Mouse (Mus musculus): ENCODE measurements around the gene Tmigd3.
"Not testable (repeated sequence)": the region's sequence is repeated elsewhere in the genome, so short reads cannot be mapped to it uniquely, and the experiment has no call there.

Tmigd3 gene

DNA sequence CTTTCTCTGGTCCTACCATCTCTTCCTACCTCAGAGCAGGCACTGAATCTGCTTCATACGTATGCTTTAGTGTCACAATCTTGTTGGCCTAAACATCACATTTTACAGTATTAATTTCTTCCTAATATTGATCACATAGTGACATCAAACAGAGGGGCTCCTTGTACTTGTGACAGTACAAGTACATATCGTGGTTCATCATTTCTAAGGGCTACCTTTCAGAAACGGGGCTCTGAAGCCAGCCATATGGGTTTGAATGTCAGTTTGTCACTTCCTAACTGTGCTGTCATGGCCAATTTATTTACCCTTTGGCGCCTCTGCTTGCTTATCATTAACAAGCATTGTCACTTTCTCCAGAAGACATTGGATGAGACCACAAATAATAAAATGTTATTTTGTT is 30.8 kb downstream of the Tmigd3 start:
- no peak for DNase-seq (ENCODE audit: low spot score)

DNA sequence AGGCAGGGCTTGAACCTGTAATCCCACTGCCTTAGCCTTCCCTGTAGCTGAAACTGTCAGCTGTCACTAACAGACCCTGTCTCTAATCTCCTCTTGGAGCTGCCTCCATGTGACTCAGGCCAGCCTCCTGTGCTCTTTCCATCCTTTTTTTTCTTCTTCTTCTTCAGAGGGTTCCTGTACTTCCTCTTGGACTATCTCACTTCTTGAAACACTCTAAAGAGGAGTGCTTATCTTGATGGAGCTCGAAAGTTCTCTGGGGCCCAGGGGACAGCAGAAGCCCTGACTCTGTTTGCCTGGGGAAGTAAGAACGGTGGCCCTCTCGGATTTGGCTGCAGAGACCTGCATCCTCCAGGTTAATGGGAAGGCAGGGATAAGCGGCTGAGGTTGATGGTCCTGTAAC is 33.5 kb downstream of the Tmigd3 start:
- no peak for DNase-seq (ENCODE audit: low spot score)

DNA sequence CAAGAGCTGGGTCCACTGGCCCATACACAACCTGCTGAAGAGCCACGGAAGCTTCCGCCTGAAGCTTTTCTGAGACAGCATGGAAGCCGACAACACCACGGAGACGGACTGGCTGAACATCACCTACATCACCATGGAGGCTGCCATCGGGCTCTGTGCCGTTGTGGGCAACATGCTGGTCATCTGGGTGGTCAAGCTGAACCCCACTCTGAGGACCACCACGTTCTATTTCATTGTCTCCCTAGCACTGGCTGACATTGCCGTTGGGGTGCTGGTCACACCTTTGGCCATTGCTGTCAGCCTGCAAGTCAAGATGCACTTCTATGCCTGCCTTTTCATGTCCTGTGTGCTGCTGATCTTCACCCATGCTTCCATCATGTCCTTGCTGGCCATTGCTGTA is 34.0 kb downstream of the Tmigd3 start:
- no peak for DNase-seq (ENCODE audit: low spot score)

DNA sequence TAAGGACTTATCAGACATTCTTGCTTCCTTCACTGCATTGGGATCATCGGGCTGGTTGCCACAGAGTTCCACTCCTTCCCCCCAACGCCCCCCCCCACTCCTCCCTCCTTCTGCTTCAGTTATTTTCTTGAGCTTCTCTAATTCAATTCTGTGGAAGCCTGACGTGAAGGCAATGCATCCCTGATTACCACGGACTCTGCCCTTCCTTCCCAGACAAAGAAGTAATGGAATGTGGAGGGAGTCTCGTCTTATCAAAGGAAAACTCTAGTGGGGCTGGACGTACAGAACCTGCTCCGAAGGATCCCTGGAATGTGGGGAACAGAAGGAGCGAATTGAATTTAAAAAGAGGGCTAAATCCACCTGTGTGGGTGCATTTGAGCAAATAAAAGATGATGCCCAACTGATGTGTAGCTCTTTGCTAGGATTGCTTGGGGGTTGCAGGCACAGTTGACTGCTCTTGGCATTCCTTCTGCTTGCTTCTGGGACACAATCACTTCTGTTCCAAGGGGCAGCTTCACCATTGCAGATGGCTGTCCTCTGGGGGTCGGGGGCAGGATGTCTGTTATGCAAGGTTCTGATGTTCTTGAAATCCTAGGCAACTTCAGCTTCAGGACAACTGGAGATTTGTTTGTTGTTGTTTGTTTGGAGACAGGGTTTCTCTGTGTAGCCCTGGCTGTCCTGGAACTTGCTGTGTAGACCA is 37.4 kb downstream of the Tmigd3 start:
- no peak for DNase-seq (ENCODE audit: low spot score)

DNA sequence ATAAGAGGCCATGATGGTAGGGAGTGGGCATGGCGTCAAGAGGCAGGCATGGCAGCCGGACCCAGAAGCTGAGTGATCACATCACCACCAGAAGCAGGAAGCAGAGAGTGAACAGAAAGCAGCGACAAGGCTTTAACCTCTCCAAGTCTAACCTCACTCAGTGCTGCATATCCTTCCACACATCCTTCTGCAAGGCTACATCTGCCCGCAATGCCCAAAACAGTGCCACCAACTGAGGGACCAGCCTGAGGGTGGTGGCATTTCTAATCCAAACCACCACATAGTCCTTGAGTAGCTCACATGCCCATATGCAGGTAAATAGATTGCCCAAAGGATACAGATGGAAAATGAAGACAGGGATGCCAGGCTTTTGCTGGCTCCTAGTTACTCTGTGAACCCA is 38.3 kb downstream of the Tmigd3 start:
- DNase-seq (ENCODE audit: low spot score), result no peak

DNA sequence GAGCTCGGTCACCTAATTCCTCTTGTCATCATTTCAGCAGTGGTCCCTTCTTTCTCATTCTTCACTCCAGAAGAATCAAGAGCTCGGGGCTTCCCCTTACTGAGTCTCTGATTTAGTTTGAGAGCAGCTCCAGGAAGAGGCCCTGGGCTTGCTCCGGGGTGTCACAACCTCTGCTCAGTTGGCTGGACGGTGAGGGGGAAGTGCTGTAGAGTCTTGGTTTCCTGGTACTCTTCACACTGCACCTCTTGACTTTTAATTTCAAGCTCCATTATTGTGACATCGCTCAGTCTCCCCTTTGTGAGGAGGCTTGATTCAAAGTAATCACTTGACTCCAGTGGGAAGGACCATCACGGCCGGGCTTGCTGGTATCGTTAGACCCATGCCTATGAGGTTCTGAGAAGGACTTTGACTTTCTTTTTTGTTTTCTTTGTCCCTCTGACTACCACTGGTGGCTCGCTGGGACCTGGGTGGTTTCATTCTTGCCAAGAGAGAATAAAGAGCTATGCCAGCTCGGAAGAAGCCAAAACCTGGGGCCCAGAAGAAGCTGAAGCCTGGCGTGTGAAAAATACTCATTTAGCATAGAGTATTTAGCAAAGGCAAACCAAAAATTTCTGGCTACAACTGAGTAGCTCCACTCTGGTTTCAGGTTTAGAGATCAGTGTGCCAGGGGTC is 40.0 kb downstream of the Tmigd3 start:
- no peak for DNase-seq (ENCODE audit: low spot score)

DNA sequence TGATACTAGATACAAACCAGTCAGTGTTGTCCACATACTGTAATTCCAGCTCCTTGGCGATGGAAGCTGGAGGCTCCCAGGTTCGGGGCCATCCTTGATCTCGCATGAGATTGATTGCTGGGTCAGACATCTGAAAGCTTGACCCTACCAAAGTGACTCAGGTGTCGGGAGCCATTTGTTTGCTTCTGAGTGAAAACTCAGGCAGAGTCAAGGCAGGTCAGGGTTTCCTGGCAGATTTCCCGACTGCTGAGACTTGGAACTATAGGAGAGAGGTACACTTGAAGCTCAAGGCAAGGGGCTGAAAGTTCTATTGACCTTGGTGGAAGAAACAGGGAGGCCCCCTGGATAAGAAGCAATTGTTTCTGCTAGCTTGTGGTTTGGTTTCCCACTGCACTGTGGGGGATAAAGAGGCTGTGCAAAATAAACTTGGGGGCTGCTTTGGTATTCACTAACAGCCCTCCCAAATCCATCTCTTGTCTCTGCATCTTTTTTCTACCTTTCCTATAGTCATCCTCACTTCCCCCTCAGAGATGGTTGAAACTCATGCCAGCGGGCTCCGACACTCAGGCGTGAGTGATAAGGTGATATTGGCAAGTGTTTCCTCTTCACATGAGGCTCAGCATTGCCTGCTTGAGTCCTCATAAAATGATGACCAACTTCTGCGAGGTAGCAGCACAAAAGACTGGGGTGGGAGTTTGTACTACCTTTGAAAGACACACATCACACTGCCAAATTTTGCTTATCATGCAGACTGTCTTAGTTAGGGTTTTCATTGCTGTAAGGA is 41.6 kb downstream of the Tmigd3 start:
- DNase-seq (ENCODE audit: low spot score), result no peak

DNA sequence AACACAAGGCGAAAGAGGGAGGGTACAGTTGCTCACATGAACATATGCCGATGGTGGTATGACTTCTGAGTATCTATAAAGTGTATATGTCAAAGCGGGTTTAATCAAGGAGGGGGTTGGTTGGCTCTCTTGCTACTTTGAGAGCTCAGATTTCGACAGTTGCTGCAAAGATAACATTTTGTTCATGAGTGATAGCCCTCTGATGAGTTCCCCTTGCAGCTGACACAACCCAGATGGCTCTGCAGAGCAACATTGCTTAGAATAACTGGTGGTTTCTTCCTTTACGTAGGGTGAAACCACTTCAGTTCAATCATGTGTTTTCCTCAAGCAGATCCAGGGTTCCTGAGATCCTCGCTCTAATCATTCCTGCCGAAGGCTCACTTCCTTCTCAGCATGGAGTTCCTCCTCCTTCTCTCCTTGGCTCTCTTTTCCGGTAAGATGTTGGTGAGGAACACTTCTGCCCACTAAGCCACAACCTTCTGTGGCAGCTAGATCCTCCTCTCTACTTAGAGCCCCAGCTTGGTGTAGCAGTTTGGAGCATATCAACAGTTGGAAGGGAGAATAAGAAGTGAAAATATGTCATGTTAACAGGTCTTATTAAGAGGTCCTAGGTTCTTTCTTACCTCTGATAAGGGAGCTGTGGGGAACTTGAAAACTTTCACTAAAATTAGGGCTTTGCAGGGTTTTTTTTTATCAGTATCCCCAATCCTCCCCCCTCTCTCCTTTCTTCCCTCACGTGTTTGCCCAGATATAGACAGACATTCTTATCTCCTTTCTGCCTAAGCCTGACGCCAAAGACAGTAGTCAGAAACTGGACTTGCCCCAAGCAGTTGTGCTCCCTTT is 43.4 kb downstream of the Tmigd3 start:
- DNase-seq (ENCODE audit: low spot score), result no peak

DNA sequence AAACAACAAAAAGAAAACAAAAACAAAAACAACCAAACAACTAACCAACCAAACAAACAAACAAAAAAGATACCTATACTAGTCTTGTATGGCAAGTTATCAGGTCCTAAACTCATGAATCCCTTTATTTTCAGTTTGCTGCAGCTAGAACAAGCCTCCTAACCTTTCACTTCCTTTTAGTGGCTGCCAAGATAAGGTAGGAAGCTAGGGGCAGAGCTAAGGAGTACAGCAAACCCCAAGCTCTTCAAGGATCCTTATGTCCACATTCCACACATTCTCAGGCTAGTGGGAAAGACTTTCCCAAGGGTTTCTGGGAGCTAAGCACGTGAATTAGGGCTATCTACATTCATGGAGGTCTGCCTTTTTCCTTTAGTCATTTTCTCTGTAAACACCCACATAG is 44.6 kb downstream of the Tmigd3 start:
- DNase-seq (ENCODE audit: low spot score), result no peak

DNA sequence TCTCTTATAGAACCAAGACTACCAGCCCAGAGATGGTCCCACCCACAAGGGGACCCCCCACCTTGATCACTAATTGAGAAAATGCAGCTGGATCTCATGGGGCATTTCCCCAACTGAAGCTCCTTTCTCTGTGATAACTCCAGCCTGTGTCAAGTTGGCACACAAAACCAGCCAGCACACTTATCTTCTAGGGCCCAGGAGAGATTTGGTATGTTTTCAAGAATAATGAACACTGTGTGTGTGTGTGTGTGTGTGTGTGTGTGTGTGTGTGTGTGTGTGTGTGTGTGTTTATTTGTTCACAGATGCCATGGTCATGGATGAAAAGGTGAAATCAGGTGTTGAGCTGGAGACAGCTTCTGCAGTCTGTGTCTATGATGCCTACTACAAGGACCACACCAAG is 45.8 kb downstream of the Tmigd3 start:
- DNase-seq (ENCODE audit: low spot score), result not testable (repeated sequence)

DNA sequence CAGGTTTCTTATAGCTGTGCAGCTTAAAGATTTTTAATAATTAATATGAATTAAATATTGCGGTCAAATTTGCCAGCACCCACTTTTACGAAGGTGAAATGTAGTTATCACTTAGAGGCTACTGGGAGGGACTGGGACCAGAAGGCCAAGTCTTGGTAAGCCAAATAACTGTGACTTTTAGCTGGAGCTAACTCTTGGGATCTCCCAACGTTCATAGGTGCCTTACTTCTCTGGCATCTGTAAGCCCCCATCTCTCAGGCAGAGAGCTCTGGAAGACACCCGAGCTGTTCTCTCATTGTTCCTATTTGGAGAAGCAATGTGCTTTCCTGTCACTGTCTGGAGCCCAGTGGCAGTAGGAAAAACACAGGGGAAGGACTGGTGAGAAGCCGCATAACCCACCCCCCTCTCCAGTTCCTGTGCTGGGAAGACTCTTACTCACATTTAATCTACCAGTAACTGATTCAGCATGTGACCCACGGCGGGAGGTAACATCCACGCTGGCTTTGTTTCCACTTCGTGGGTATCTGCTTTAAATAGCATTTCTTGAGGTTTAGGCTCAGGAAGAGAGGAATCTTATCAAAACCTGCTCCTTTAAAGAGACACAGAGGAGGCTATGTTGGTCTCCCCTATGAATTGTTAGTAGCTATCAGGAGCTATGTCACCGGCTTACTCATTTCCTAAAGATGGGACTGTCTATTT is 47.1 kb downstream of the Tmigd3 start:
- no peak for DNase-seq (ENCODE audit: low spot score)

DNA sequence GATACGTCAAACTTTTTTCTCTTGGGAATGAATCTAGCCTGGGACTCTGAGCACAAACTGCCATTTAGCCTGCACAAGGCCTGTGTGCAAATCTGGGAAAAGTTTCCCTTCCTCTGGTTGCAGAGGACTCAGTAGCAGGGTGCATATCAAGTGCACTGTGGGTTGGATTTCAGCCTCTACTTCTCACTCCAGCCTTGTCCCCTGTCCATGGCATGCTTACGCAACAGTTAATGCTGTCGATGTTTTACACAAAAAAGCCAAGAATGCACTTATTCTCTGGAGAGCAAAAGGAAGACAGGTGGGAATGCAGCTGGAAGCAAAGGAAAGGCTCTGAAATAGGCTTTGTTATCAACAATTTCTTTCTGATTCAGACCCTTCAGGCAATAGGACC is 47.6 kb downstream of the Tmigd3 start:
- no peak for DNase-seq (ENCODE audit: low spot score)

DNA sequence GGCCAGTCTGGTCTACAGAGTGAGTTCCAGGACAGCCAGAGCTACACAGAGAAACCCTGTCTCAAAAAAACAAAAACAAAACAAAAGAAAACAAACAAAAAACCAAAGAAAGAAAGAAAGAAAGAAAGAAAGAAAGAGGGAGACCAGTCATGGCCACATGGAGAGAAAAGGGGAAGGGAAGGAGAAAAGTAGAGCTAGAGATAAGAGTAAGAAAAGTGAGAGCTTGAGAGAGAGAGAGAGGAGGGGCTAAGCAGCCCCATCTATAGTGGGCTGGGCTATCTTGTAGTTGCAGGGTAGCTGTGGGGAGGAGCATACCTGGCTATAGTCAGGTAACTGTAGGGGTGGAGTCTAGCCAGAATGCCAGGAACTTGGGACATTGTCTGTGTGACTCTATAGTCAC is 50.0 kb downstream of the Tmigd3 start:
- DNase-seq (ENCODE audit: low spot score), result not testable (repeated sequence)

DNA sequence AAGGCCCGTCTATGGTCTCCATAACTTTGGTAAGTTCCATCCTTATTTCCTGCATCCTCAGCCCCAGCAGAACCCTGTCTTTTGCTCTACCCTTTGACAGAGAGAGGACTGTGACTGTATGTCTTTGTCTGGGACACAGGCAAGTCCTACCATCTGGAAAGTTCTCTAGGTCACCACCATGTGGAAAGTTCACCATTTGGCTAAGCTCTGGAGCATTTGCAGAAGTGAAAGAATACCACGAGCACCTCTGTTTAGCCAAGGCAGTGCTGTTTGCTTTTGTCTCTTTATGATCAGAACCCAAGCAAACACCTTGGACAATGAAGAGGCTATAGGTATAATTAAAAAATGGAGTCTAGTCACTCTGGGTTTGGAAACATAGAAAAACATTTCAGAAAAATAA is 51.3 kb downstream of the Tmigd3 start:
- DNase-seq (ENCODE audit: low spot score), result no peak

DNA sequence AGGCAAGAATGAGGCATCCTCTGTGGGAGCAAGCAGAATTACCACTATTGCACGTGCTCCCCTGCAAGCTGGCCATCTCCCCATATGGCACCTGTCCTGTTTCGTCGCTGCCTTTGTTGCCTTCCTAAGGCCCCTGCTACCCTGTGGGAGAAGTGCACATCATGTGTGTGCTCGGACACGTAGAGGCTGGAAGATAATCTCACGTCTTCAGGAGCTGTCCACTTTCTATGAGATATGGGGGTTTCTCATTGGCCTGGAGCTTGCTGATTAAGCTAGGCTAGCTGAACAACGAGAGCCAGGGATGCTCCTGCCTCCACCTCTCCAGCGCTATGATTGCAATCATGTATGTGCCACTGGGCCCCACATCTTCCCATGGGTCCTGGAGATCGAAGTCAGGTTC is 53.9 kb downstream of the Tmigd3 start:
- DNase-seq (ENCODE audit: low spot score), result no peak

DNA sequence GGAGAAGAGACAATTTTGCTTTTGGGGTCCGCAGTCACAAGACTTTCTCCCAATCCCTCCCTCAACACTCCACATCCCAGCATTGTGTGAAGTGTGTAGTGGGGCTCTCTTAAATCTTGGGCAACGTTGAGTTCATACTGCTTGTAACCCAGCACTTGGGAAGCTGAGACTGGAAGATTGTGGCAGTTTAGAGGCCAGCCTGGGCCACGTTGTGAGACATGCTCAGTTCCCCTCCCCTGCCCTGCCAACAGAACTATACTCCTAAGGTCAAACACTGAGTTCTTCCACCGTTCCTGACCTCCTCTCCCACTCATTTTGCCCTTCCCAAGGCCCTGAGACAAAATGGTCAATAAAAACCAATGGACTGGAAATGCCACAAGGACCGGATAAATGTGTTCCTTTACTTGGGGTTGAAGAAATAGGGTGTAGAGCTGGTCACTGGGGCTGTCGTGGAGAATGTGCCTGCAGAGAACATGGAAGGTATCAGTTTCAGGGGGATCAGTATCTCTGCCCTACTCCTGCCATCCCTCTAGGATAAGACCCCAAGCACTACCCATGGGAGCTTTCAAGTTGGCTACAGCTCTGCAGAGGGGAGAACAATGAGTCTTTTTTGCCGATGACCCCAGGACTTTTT is 57.0 kb downstream of the Tmigd3 start:
- no peak for DNase-seq (ENCODE audit: low spot score)

DNA sequence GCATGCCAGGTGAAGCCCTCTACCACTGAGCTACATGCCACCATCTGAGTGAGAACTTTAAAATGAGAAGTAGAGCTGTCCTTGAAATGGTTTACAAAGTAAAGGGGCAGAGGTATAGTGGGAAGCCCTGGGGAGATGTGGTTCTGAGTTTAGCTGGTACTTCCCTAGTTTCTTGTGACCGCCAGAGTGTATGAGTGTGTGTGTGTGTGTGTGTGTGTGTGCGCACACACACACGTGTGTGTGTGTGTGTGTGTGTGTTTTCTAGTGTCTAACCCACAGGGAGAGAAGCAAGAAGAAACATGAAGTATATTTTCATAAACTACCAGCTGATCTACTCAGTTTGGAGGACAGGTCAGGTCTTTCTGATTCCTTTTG is 57.5 kb downstream of the Tmigd3 start:
- DNase-seq (ENCODE audit: low spot score), result no peak

DNA sequence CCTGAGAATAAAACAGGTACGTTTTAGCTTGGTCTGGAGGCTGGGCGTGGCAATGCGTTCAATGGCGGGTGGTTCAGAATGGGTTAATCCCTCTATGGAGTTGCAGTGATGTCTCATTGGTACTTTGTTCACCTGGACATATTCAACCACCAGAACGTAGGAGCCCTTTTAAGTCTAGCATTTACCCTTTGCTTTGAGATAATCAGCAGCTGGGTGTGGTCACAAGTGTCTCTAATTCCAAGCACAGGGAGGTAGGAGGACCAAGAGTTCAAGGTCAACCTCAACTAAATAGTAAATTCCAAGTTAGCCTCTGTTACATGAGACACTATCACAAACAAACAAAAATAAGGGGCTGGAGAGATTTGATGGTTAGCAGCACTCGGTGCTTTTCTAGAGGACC is 58.1 kb downstream of the Tmigd3 start:
- DNase-seq (ENCODE audit: low spot score), result no peak

DNA sequence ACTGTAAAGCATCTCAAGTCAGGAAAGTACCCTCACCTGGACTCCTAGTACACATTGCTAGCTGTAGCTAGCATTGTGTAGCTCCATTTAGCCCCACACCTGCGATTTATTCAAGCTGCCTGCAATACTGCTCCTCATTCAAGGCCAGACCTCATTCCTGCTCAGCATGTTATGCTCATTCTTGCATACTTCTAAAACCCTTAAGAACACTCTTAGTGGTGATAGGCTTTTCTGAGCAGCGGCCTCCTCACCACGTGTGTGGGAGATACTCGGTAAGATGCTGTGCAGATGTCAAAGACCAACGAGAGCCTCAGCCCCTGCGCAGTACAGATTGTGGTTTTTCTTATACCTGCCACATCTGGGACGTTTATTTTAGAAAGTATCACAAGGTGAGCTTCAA is 59.1 kb downstream of the Tmigd3 start:
- DNase-seq (ENCODE audit: low spot score), result no peak

DNA sequence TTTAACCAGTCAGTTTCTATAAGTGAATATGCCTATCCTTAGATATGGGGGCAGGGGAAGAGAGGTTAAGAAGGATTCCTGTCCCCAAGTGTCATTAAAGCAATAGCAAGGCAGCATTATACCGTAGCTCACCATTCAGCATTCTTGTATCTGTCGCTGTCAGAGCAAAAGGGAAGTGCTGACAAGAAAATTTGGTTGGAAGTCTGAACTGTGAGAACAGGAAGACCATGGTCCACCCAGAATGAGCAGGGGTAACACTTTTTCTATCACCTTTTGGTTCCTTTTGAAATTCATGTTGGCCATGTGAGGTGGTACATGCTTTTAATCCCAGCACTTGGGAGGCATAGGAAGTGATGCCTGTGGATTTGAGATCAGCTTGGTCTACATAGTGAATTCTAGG is 60.4 kb downstream of the Tmigd3 start:
- no peak for DNase-seq (ENCODE audit: low spot score)

All from retina, embryonic 14.5 days (tissue).